Mouse (Mus musculus) embryonic facial prominence, embryonic 12.5 days (tissue): ENCODE measurements around the gene Adamtsl1. TPM values are rescaled to one million over a fixed set of nuclear protein-coding genes. Genes with fewer than 3 reads are reported as not detected.

Experiments
- ATAC-seq: fragments of 200-750 bp; cut with Nextera tagmentation; 2 replicates; pipeline ENCODE4 v1.8.0; 2017; ENCODE audit not compliant: insufficient number of reproducible peaks, insufficient read depth, low FRiP score, low TSS enrichment
- H3K27ac ChIP-seq: fragments of 300-500 bp; sonication (generic); 2 replicates; pipeline ENCODE4 v1.5.1; 2016; ENCODE audit warnings: mild to moderate bottlenecking
- H3K27me3 ChIP-seq: fragments of 300-500 bp; sonication (generic); 2 replicates; pipeline ENCODE4 v1.6.1; 2016; ENCODE audit warnings: mild to moderate bottlenecking, moderate library complexity
- H3K36me3 ChIP-seq: fragments of 300-500 bp; sonication (generic); 2 replicates; pipeline ENCODE4 v1.6.1; 2016; ENCODE audit warnings: mild to moderate bottlenecking
- H3K4me1 ChIP-seq: fragments of 300-500 bp; sonication (generic); 2 replicates; pipeline ENCODE4 v1.6.1; 2016
- H3K4me2 ChIP-seq: fragments of 300-500 bp; sonication (generic); replicated peaks from 2 replicates; pipeline ENCODE4 v1.6.1; 2016; ENCODE audit warnings: mild to moderate bottlenecking, moderate library complexity
- H3K4me3 ChIP-seq: fragments of 300-500 bp; sonication (generic); 2 replicates; pipeline ENCODE4 v1.5.1; 2016; ENCODE audit warnings: mild to moderate bottlenecking
- H3K9ac ChIP-seq: fragments of 300-500 bp; sonication (generic); 2 replicates; pipeline ENCODE4 v1.6.1; 2016; ENCODE audit warnings: mild to moderate bottlenecking, moderate library complexity
- H3K9me3 ChIP-seq: fragments of 300-500 bp; sonication (generic); 2 replicates; pipeline ENCODE4 v1.6.1; 2016; ENCODE audit warnings: mild to moderate bottlenecking, moderate library complexity
- WGBS: fragments of 180-500 bp; shearing (Covaris S2); methylation state at CpG from one replicate; pipeline ENCODE4 v1.1.7; 2016; 5-methylcytosine and 5-hydroxymethylcytosine counted together
- polyA plus RNA-seq: library from polyadenylated mRNA; unstranded; fragments of >200 nt; fragmentation: Nextera tagmentation; extraction: Ambion mirVana; gene quantifications from 2 replicates; pipeline ENCODE4 v1.2.1, GENCODE M21; 2016

Adamtsl1 gene
- polyA plus RNA-seq, 1 experiment from 2014 or later, result 38.3 TPM

- no peak overlapping the region for H3K4me3 ChIP-seq
- ATAC-seq, result no peak
- H3K27ac ChIP-seq, result no peak overlapping the region
- H3K27me3 ChIP-seq, result no peaks in the 10 kb centered on the region
- WGBS, result 56% methylated on average over 1 of the region's 1 CpGs
- no peaks in the 10 kb centered on the region for H3K4me1 ChIP-seq
- no peak overlapping the region for H3K4me2 ChIP-seq
- H3K9ac ChIP-seq, result no peak overlapping the region
- no peaks in the 10 kb centered on the region for H3K36me3 ChIP-seq
- no peaks in the 10 kb centered on the region for H3K9me3 ChIP-seq
These were observed 163.6 kb downstream of the Adamtsl1 start for GRCm38 (mm10) chr4:85677621-85678020.

GRCm38 (mm10) chr4:85686160-85686559 lies 172.2 kb downstream of the Adamtsl1 start:
- 71% methylated on average over 4 of the region's 4 CpGs for WGBS
- ATAC-seq, result no peak
- Histone ChIP-seq H3K27ac (no peak overlapping the region), H3K4me3 (no peak overlapping the region), H3K4me1 (no peaks in the 10 kb centered on the region), H3K27me3 (no peaks in the 10 kb centered on the region), H3K9ac (no peak overlapping the region), H3K4me2 (no peak overlapping the region), H3K36me3 (no peaks in the 10 kb centered on the region), H3K9me3 (no peaks in the 10 kb centered on the region)

- no peak overlapping the region for H3K27ac ChIP-seq
- no peaks in the 10 kb centered on the region for H3K36me3 ChIP-seq
- WGBS, result 72% methylated on average over 1 of the region's 1 CpGs
- no peak overlapping the region for H3K4me2 ChIP-seq
- no peaks in the 10 kb centered on the region for H3K27me3 ChIP-seq
- no peak overlapping the region for H3K9ac ChIP-seq
- no peak for ATAC-seq
- no peaks in the 10 kb centered on the region for H3K9me3 ChIP-seq
- H3K4me3 ChIP-seq, result no peak overlapping the region
- no peaks in the 10 kb centered on the region for H3K4me1 ChIP-seq
These were observed 181.3 kb downstream of the Adamtsl1 start for GRCm38 (mm10) chr4:85695237-85695636.

GRCm38 (mm10) chr4:85707352-85708057 lies 193.5 kb downstream of the Adamtsl1 start:
- Histone ChIP-seq H3K9me3 (no peaks in the 10 kb centered on the region), H3K9ac (no peak overlapping the region), H3K27me3 (no peaks in the 10 kb centered on the region), H3K36me3 (no peaks in the 10 kb centered on the region), H3K27ac (no peak overlapping the region), H3K4me2 (no peak overlapping the region), H3K4me3 (no peak overlapping the region), H3K4me1 (no peaks in the 10 kb centered on the region)
- WGBS, result 40% methylated on average over 7 of the region's 7 CpGs
- no peak for ATAC-seq

- WGBS, result 87% methylated on average over 2 of the region's 2 CpGs
These were observed 195.7 kb downstream of the Adamtsl1 start for GRCm38 (mm10) chr4:85709636-85710035.

GRCm38 (mm10) chr4:85724999-85725398 lies 211.0 kb downstream of the Adamtsl1 start:
- H3K4me1 ChIP-seq, result no peaks in the 10 kb centered on the region
- H3K4me2 ChIP-seq, result no peak overlapping the region
- H3K36me3 ChIP-seq, result no peaks in the 10 kb centered on the region
- H3K27ac ChIP-seq, result no peak overlapping the region
- no peaks in the 10 kb centered on the region for H3K9me3 ChIP-seq
- ATAC-seq, result no peak
- H3K9ac ChIP-seq, result no peak overlapping the region
- WGBS, result 69% methylated on average over 3 of the region's 3 CpGs
- no peaks in the 10 kb centered on the region for H3K27me3 ChIP-seq
- no peak overlapping the region for H3K4me3 ChIP-seq

More at GRCm38 (mm10) chr4:85709636-85710035, 195.7 kb downstream of the Adamtsl1 start:
- Histone ChIP-seq H3K4me3 (no peak overlapping the region), H3K27ac (no peak overlapping the region), H3K4me1 (no peaks in the 10 kb centered on the region), H3K4me2 (no peak overlapping the region), H3K9me3 (no peaks in the 10 kb centered on the region), H3K9ac (no peak overlapping the region), H3K36me3 (no peaks in the 10 kb centered on the region), H3K27me3 (no peaks in the 10 kb centered on the region)
- no peak for ATAC-seq

- no peak for ATAC-seq
- no peak overlapping the region for H3K27ac ChIP-seq
- whole genome bisulfite sequencing, result 83% methylated on average over 2 of the region's 2 CpGs
These were observed 213.8 kb downstream of the Adamtsl1 start for GRCm38 (mm10) chr4:85727731-85728130.

GRCm38 (mm10) chr4:85728416-85728815 lies 214.4 kb downstream of the Adamtsl1 start:
- WGBS, result 89% methylated on average over 1 of the region's 1 CpGs
- Histone ChIP-seq H3K27ac (no peak overlapping the region), H3K4me1 (no peaks in the 10 kb centered on the region), H3K9ac (no peak overlapping the region), H3K9me3 (no peaks in the 10 kb centered on the region; the same call in 1 of the 2 replicates), H3K4me3 (no peak overlapping the region), H3K4me2 (no peak overlapping the region), H3K36me3 (no peaks in the 10 kb centered on the region), H3K27me3 (no peaks in the 10 kb centered on the region)
- ATAC-seq, result no peak

More at GRCm38 (mm10) chr4:85727731-85728130, 213.8 kb downstream of the Adamtsl1 start:
- Histone ChIP-seq H3K36me3 (no peaks in the 10 kb centered on the region), H3K4me3 (no peak overlapping the region), H3K27me3 (no peaks in the 10 kb centered on the region), H3K9ac (no peak overlapping the region), H3K4me2 (no peak overlapping the region), H3K9me3 (no peaks in the 10 kb centered on the region; the same call in 1 of the 2 replicates), H3K4me1 (no peaks in the 10 kb centered on the region)

GRCm38 (mm10) chr4:85740478-85740877 lies 226.5 kb downstream of the Adamtsl1 start:
- H3K36me3 ChIP-seq, result no peaks in the 10 kb centered on the region
- no peaks in the 10 kb centered on the region for H3K9me3 ChIP-seq
- ATAC-seq, result no peak
- WGBS, result 74% methylated on average over 4 of the region's 4 CpGs
- H3K4me2 ChIP-seq, result no peak overlapping the region
- no peak overlapping the region for H3K4me3 ChIP-seq
- H3K27me3 ChIP-seq, result no peaks in the 10 kb centered on the region
- peaks cover 7% of the 10 kb centered on the region; the same call in 1 of the 2 replicates for H3K4me1 ChIP-seq
- H3K9ac ChIP-seq, result no peak overlapping the region
- no peak overlapping the region for H3K27ac ChIP-seq

GRCm38 (mm10) chr4:85741825-85742391 lies 227.9 kb downstream of the Adamtsl1 start:
- ATAC-seq, result no peak
- Histone ChIP-seq H3K4me2 (no peak overlapping the region), H3K4me1 (peaks cover 7% of the 10 kb centered on the region; the same call in 1 of the 2 replicates), H3K27ac (no peak overlapping the region), H3K4me3 (no peak overlapping the region), H3K27me3 (no peaks in the 10 kb centered on the region), H3K36me3 (no peaks in the 10 kb centered on the region), H3K9me3 (no peaks in the 10 kb centered on the region), H3K9ac (no peak overlapping the region)
- 15% methylated on average over 3 of the region's 3 CpGs for WGBS

- H3K4me3 ChIP-seq, result no peak overlapping the region
- WGBS, result 81% methylated on average over 1 of the region's 1 CpGs
- no peak for ATAC-seq
These were observed 229.5 kb downstream of the Adamtsl1 start for GRCm38 (mm10) chr4:85743427-85743826.

GRCm38 (mm10) chr4:85762684-85763083 lies 248.7 kb downstream of the Adamtsl1 start:
- Histone ChIP-seq H3K4me3 (no peak overlapping the region), H3K9me3 (no peaks in the 10 kb centered on the region), H3K27me3 (no peaks in the 10 kb centered on the region), H3K4me2 (no peak overlapping the region), H3K36me3 (no peaks in the 10 kb centered on the region), H3K9ac (no peak overlapping the region), H3K27ac (no peak overlapping the region), H3K4me1 (peaks cover 4% of the 10 kb centered on the region; the same call in 1 of the 2 replicates)
- 83% methylated on average over 3 of the region's 3 CpGs for WGBS
- ATAC-seq, result no peak

More at GRCm38 (mm10) chr4:85743427-85743826, 229.5 kb downstream of the Adamtsl1 start:
- Histone ChIP-seq H3K27ac (no peak overlapping the region), H3K27me3 (no peaks in the 10 kb centered on the region), H3K4me2 (no peak overlapping the region), H3K9ac (no peak overlapping the region), H3K4me1 (peaks cover 7% of the 10 kb centered on the region; the same call in 1 of the 2 replicates), H3K9me3 (no peaks in the 10 kb centered on the region), H3K36me3 (no peaks in the 10 kb centered on the region)
